Mouse (Mus musculus) stomach, embryonic 15.5 days (tissue): Measurements from ENCODE around the gene Olfr1446. TPM values are rescaled to one million over a fixed set of nuclear protein-coding genes. Genes with fewer than 3 reads are reported as not detected.

Source experiments
- ATAC-seq: fragments of 200-750 bp; cut with Nextera tagmentation; 2 replicates; pipeline ENCODE4 v1.8.0; 2017; ENCODE audit warnings: low read depth, moderate number of reproducible peaks, moderate TSS enrichment; ENCODE audit not compliant: insufficient read depth, low FRiP score
- H3K27ac ChIP-seq: fragments of 300-500 bp; sonication (generic); 2 replicates; pipeline ENCODE4 v1.5.1; 2015; ENCODE audit warnings: mild to moderate bottlenecking, inconsistent platforms
- H3K27me3 ChIP-seq: fragments of 300-500 bp; sonication (generic); replicated peaks from 2 replicates; pipeline ENCODE4 v1.6.1; 2015; ENCODE audit warnings: inconsistent platforms
- H3K36me3 ChIP-seq: fragments of 300-500 bp; sonication (generic); 2 replicates; pipeline ENCODE4 v1.6.1; 2015; ENCODE audit warnings: inconsistent platforms
- H3K4me1 ChIP-seq: fragments of 300-500 bp; sonication (generic); 2 replicates; pipeline ENCODE4 v1.6.1; 2015; ENCODE audit warnings: inconsistent platforms
- H3K4me2 ChIP-seq: fragments of 300-500 bp; sonication (generic); 2 replicates; pipeline ENCODE4 v1.6.1; 2015; ENCODE audit warnings: mild to moderate bottlenecking, inconsistent platforms
- H3K4me3 ChIP-seq: fragments of 300-500 bp; sonication (generic); replicated peaks from 2 replicates; pipeline ENCODE4 v1.5.1; 2015; ENCODE audit warnings: inconsistent platforms
- H3K9ac ChIP-seq: fragments of 300-500 bp; sonication (generic); 2 replicates; pipeline ENCODE4 v1.6.1; 2015; ENCODE audit warnings: inconsistent platforms
- H3K9me3 ChIP-seq: fragments of 300-500 bp; sonication (generic); 2 replicates; pipeline ENCODE4 v1.6.1; 2016; ENCODE audit warnings: inconsistent platforms
- WGBS: fragments of 180-500 bp; shearing (Covaris S2); methylation state at CpG from one replicate; pipeline ENCODE4 v1.1.7; 2015; 5-methylcytosine and 5-hydroxymethylcytosine counted together
- polyA plus RNA-seq: library from polyadenylated mRNA; unstranded; fragments of >200 nt; fragmentation: Nextera tagmentation; extraction: Ambion mirVana; gene quantifications from 2 replicates; pipeline ENCODE4 v1.2.1, GENCODE M21; 2015

Olfr1446 gene
- polyA plus RNA-seq: not detected in 2 replicates

DNA sequence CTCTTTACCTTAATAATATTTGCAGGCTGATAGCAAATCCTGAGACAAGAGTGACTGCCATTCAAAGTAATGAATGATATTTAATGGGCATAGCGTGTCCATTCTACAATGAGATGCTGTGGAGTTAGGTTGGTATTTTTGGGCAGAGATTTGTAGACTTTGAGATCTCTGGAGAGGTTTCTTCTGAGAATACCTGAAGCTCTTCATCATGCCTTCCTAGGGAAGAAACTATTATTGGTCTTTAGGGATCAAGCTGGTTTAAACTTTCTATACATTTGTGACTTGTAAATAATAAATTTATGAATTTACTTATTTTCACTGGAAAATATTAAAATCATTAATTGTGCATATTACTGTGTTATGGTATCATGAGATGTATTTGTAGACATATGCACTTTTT lies at the start of gene Olfr1446:
Olfr1446 (minus strand) TSS at position 101 of the 400 bp plus-strand sequence.
- no peak within 1 kb of the TSS for H3K4me3 ChIP-seq
- WGBS: 73% methylated on average over 1 of the region's 1 CpGs

GRCm38 (mm10) chr19:12930540-12930939 lies 37.2 kb upstream of the Olfr1446 start, which contains the start of gene Olfr1449:
Olfr1449 (plus strand) TSS chr19:12930840.
- Histone ChIP-seq H3K4me3 (no peak within 1 kb of the TSS), H3K9me3 (no peaks in the 10 kb centered on the region), H3K36me3 (no peaks in the 10 kb centered on the region), H3K4me1 (no peaks in the 10 kb centered on the region), H3K4me2 (no peak within 1 kb of the TSS), H3K27me3 (no peaks in the 10 kb centered on the region), H3K27ac (no peak within 1 kb of the TSS), H3K9ac (no peak within 1 kb of the TSS)
- ATAC-seq: no peak

More for the DNA sequence above, at the start of gene Olfr1446:
- Histone ChIP-seq H3K27me3 (no peaks in the 10 kb centered on the region), H3K27ac (no peak within 1 kb of the TSS), H3K36me3 (no peaks in the 10 kb centered on the region), H3K4me1 (no peaks in the 10 kb centered on the region), H3K4me2 (no peak within 1 kb of the TSS), H3K9me3 (no peaks in the 10 kb centered on the region), H3K9ac (no peak within 1 kb of the TSS)
- ATAC-seq: no peak

GRCm38 (mm10) chr19:12924319-12924718 lies 31.0 kb upstream of the Olfr1446 start, which contains the start of gene Olfr1448:
Olfr1448 (minus strand) TSS chr19:12924419.
- H3K27ac ChIP-seq: no peak within 1 kb of the TSS
- H3K4me1 ChIP-seq: no peaks in the 10 kb centered on the region
- WGBS: 78% methylated on average over 1 of the region's 1 CpGs
- H3K4me2 ChIP-seq: no peak within 1 kb of the TSS
- no peaks in the 10 kb centered on the region for H3K9me3 ChIP-seq
- H3K27me3 ChIP-seq: no peaks in the 10 kb centered on the region
- no peak within 1 kb of the TSS for H3K4me3 ChIP-seq
- H3K36me3 ChIP-seq: no peaks in the 10 kb centered on the region
- ATAC-seq: no peak
- H3K9ac ChIP-seq: no peak within 1 kb of the TSS

- H3K9me3 ChIP-seq: no peaks in the 10 kb centered on the region
- no peaks in the 10 kb centered on the region for H3K36me3 ChIP-seq
- H3K4me2 ChIP-seq: no peak within 1 kb of the TSS
- H3K9ac ChIP-seq: no peak within 1 kb of the TSS
- WGBS: 96% methylated on average over 1 of the region's 1 CpGs
- no peak within 1 kb of the TSS for H3K27ac ChIP-seq
- H3K4me3 ChIP-seq: no peak within 1 kb of the TSS
- H3K4me1 ChIP-seq: no peaks in the 10 kb centered on the region
- ATAC-seq: no peak
- no peaks in the 10 kb centered on the region for H3K27me3 ChIP-seq
Measured at GRCm38 (mm10) chr19:12903643-12904042, 10.3 kb upstream of the Olfr1446 start, which contains the start of gene Olfr1447. Olfr1447 (minus strand) TSS chr19:12903743.

DNA sequence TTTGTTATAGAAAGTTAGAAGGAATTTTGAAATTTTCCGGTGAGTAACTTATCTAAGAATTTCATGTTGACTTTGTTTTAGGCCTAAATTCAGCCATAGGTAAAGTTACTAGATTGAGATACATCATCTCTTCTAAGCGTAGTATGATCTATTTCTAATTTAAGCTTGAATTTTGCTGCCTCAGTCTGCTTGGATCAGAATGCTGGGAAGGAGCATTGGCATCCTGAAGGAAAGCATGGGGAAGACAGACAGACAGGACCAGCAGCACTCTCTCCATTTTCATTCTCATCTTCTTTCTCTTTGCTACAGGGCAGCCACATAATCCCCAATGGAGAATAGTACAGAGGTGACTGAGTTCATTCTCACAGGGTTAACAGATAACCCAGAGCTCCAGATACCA lies 9.8 kb downstream of the Olfr1446 start, which contains the start of gene Olfr1445:
Olfr1445 (plus strand) TSS at position 301 of the 400 bp plus-strand sequence.
- Histone ChIP-seq H3K36me3 (no peaks in the 10 kb centered on the region), H3K9me3 (no peaks in the 10 kb centered on the region), H3K4me3 (no peak within 1 kb of the TSS), H3K27ac (no peak within 1 kb of the TSS), H3K27me3 (no peaks in the 10 kb centered on the region), H3K4me1 (no peaks in the 10 kb centered on the region), H3K9ac (no peak within 1 kb of the TSS), H3K4me2 (no peak within 1 kb of the TSS)
- ATAC-seq: no peak
- 85% methylated on average over 2 of the region's 2 CpGs for WGBS

GRCm38 (mm10) chr19:12856983-12857382 lies 36.3 kb downstream of the Olfr1446 start, which contains the start of gene Olfr1444:
Olfr1444 (plus strand) TSS chr19:12857283.
- Histone ChIP-seq H3K4me1 (no peaks in the 10 kb centered on the region), H3K36me3 (no peaks in the 10 kb centered on the region), H3K27ac (no peak within 1 kb of the TSS), H3K9me3 (no peaks in the 10 kb centered on the region), H3K4me2 (no peak within 1 kb of the TSS), H3K27me3 (no peaks in the 10 kb centered on the region), H3K9ac (no peak within 1 kb of the TSS), H3K4me3 (no peak within 1 kb of the TSS)
- ATAC-seq: no peak
- WGBS: 53% methylated on average over 1 of the region's 1 CpGs

GRCm38 (mm10) chr19:12846382-12846781 lies 46.9 kb downstream of the Olfr1446 start, which contains the start of gene Gm5244:
Gm5244 (plus strand) TSS chr19:12846682.
- Histone ChIP-seq H3K4me3 (no peak within 1 kb of the TSS), H3K9ac (no peak within 1 kb of the TSS)
- ATAC-seq: no peak

GRCm38 (mm10) chr19:12838507-12838906 lies 54.8 kb downstream of the Olfr1446 start:
- Histone ChIP-seq H3K4me3 (no peak overlapping the region), H3K9me3 (no peaks in the 10 kb centered on the region), H3K9ac (no peak overlapping the region), H3K4me2 (no peak overlapping the region), H3K4me1 (no peaks in the 10 kb centered on the region), H3K27ac (no peak overlapping the region), H3K27me3 (no peaks in the 10 kb centered on the region), H3K36me3 (no peaks in the 10 kb centered on the region)
- ATAC-seq: no peak
- 89% methylated on average over 1 of the region's 1 CpGs for WGBS

More at GRCm38 (mm10) chr19:12846382-12846781, 46.9 kb downstream of the Olfr1446 start, which contains the start of gene Gm5244:
- Histone ChIP-seq H3K4me2 (no peak within 1 kb of the TSS), H3K36me3 (no peaks in the 10 kb centered on the region), H3K27ac (no peak within 1 kb of the TSS), H3K27me3 (no peaks in the 10 kb centered on the region), H3K4me1 (no peaks in the 10 kb centered on the region), H3K9me3 (no peaks in the 10 kb centered on the region)

Other genes with a start within 250 kb of the Olfr1446 start
- gene Olfr1442, start 223.1 kb downstream of the Olfr1446 start, polyA plus RNA-seq: not detected in 2 replicates
- gene Olfr1443, start 215.4 kb downstream of the Olfr1446 start, polyA plus RNA-seq: not detected in 2 replicates
- 0.43 and 0.82 TPM in 2 replicates for gene Keg1, start 197.7 kb downstream of the Olfr1446 start, polyA plus RNA-seq
- gene Cntf, start 127.9 kb downstream of the Olfr1446 start, polyA plus RNA-seq: 1.2 TPM in 2 replicates
- 13.9 and 14.5 TPM in 2 replicates for gene Zfp91, start 97.4 kb downstream of the Olfr1446 start, polyA plus RNA-seq
- 2.5 and 2.6 TPM in 2 replicates for gene Lpxn, start 97.3 kb downstream of the Olfr1446 start, polyA plus RNA-seq
- gene Gm5244, start 46.8 kb downstream of the Olfr1446 start, polyA plus RNA-seq: not detected in 2 replicates
- not detected in 2 replicates for gene Olfr1444, start 36.2 kb downstream of the Olfr1446 start, polyA plus RNA-seq
- gene Olfr1445, start 9.7 kb downstream of the Olfr1446 start, polyA plus RNA-seq: not detected in 2 replicates
- not detected in 2 replicates for gene Olfr1447, start 10.2 kb upstream of the Olfr1446 start, polyA plus RNA-seq
- gene Olfr1448, start 30.9 kb upstream of the Olfr1446 start, polyA plus RNA-seq: not detected in 2 replicates
- gene Olfr1449, start 37.3 kb upstream of the Olfr1446 start, polyA plus RNA-seq: not detected in 2 replicates
- not detected in 2 replicates for gene Olfr1450, start 56.7 kb upstream of the Olfr1446 start, polyA plus RNA-seq
- not detected in 2 replicates for gene Olfr1451, start 101.5 kb upstream of the Olfr1446 start, polyA plus RNA-seq
- not detected in 2 replicates for gene Olfr1453, start 134.8 kb upstream of the Olfr1446 start, polyA plus RNA-seq
- gene Olfr1454, start 167.1 kb upstream of the Olfr1446 start, polyA plus RNA-seq: not detected in 2 replicates
- gene Olfr1457, start 204.4 kb upstream of the Olfr1446 start, polyA plus RNA-seq: not detected in 2 replicates
- gene Olfr1458, start 213.3 kb upstream of the Olfr1446 start, polyA plus RNA-seq: not detected in 2 replicates